Mouse (Mus musculus) ES-Bruce4 (cell line): ENCODE measurements around the gene Rela. TPM values are rescaled to one million over a fixed set of nuclear protein-coding genes. Genes with fewer than 3 reads are reported as not detected.

ENCODE experiments used
- H3K27ac ChIP-seq: 2 replicates; pipeline ENCODE4 v1.5.1; 2012; ENCODE audit warnings: low read length, inconsistent platforms; ENCODE audit not compliant: insufficient read depth
- H3K27me3 ChIP-seq: 2 replicates; pipeline ENCODE4 v1.6.1; 2012; ENCODE audit warnings: mild to moderate bottlenecking, low read length, inconsistent platforms; ENCODE audit not compliant: control insufficient read depth, poor library complexity, insufficient read depth, severe bottlenecking
- H3K36me3 ChIP-seq: 2 replicates; pipeline ENCODE4 v1.6.1; 2012; ENCODE audit warnings: inconsistent platforms, mild to moderate bottlenecking, low read length, moderate library complexity; ENCODE audit not compliant: control insufficient read depth, poor library complexity, insufficient read depth, severe bottlenecking
- H3K4me1 ChIP-seq: one replicate; pipeline ENCODE4 v1.8.1; 2011; ENCODE audit warnings: low read length; ENCODE audit not compliant: control insufficient read depth, insufficient read depth
- H3K4me3 ChIP-seq: 2 replicates; pipeline ENCODE4 v1.5.1; 2011; ENCODE audit warnings: low read depth, mild to moderate bottlenecking, low read length
- H3K9ac ChIP-seq: 2 replicates; pipeline ENCODE4 v1.6.1; 2012; ENCODE audit warnings: low read depth, mild to moderate bottlenecking, inconsistent platforms; ENCODE audit not compliant: poor library complexity, severe bottlenecking
- H3K9me3 ChIP-seq: replicated peaks from 2 replicates; pipeline ENCODE4 v1.6.1; 2012; ENCODE audit warnings: mild to moderate bottlenecking, low read length, inconsistent platforms; ENCODE audit not compliant: control insufficient read depth, poor library complexity, insufficient read depth, severe bottlenecking
- CTCF ChIP-seq: IDR thresholded peaks from one replicate; pipeline ENCODE4 v1.8.1; 2011; ENCODE audit warnings: low read depth, low read length
- EP300 ChIP-seq: IDR thresholded peaks from 2 replicates; pipeline ENCODE4 v1.6.1; 2011; ENCODE audit warnings: low read depth, low read length; ENCODE audit not compliant: insufficient read depth
- POLR2A ChIP-seq: IDR thresholded peaks from one replicate; pipeline ENCODE4 v1.8.1; 2011; ENCODE audit warnings: low read length; ENCODE audit not compliant: insufficient read depth
- polyA plus RNA-seq: library from polyadenylated mRNA; stranded (reverse); fragments of >200 nt; gene quantifications from 2 replicates; pipeline ENCODE4 v1.2.4, GENCODE M21; 2011; ENCODE audit warnings: low read depth; ENCODE audit not compliant: missing spikeins, insufficient read depth, insufficient read length

Rela gene
- polyA plus RNA-seq, 1 experiment = 28.5 TPM

DNA sequence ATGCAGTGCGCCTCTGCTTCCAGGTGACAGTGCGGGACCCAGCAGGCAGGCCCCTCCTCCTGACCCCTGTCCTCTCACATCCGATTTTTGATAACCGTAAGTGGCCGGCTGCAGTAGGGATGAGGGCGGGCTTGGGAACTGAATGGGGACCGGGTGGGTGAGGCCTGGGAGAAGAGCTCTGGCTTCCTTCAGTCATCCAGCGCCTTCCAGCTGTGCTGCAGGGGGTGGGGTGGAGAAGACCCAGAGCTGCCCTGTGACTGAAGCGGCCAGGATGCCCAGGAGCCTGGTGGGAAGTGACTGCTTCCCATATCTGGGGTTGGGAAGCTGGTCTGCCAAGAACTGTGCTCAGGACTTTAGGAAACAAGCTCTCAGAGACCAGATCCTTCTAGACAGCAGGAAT, 3.1 kb downstream of the Rela start:
- peaks cover 4% of the 10 kb centered on the region for H3K36me3 ChIP-seq
- no peaks in the 10 kb centered on the region for H3K9me3 ChIP-seq
- H3K4me3 ChIP-seq = no peak overlapping the region
- TF ChIP-seq EP300 = no peak
- TF ChIP-seq POLR2A = no peak
- TF ChIP-seq CTCF = no peak
- peaks cover 2% of the 10 kb centered on the region for H3K4me1 ChIP-seq
- no peaks in the 10 kb centered on the region for H3K27me3 ChIP-seq
- no peak overlapping the region for H3K9ac ChIP-seq
- H3K27ac ChIP-seq = no peak overlapping the region

DNA sequence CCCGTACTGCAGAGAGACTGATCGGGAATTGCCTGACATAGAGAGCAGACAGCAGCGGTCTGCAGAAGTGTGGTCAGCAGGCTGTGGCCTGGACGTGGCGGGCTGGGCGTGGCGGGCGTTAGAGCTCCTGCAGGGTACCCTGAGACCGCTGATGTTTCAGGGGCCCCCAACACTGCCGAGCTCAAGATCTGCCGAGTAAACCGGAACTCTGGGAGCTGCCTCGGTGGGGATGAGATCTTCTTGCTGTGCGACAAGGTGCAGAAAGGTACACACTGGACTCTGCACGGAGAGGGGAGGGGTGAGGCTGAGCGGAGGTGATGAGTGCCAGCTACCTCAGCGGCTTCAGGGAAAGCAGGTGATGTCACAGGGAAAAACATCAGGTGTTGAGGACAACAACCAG, 3.7 kb downstream of the Rela start:
- Histone ChIP-seq H3K9ac (no peak overlapping the region), H3K9me3 (no peaks in the 10 kb centered on the region), H3K36me3 (peaks cover 7% of the 10 kb centered on the region), H3K4me1 (peaks cover 2% of the 10 kb centered on the region), H3K4me3 (no peak overlapping the region), H3K27ac (no peak overlapping the region), H3K27me3 (no peaks in the 10 kb centered on the region)
- TF ChIP-seq EP300 = no peak

DNA sequence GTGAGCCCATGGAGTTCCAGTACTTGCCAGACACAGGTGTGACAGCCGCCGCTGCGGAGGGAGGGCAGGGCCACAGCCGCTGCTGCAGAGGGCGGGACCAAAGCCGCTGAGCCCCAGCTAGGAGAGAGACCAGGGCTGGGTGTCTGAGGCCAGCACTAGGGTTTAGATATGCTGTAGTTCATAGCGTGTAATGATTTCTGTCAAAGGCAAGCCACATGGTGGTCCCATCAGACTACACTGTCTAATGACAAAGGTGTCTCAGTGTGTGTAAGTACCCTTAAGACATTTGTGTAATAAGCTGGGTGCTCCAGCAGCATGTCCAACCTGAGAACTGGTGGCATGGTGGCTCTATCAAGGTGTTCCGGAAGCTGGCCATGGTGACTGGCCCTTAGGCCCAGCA, 4.4 kb downstream of the Rela start:
- H3K4me1 ChIP-seq = peaks cover 2% of the 10 kb centered on the region
- no peak overlapping the region for H3K27ac ChIP-seq
- H3K36me3 ChIP-seq = peaks cover 7% of the 10 kb centered on the region
- H3K9me3 ChIP-seq = no peaks in the 10 kb centered on the region
- H3K27me3 ChIP-seq = no peaks in the 10 kb centered on the region
- no peak overlapping the region for H3K9ac ChIP-seq
- TF ChIP-seq CTCF (no peak), EP300 (no peak), POLR2A (no peak)
- no peak overlapping the region for H3K4me3 ChIP-seq

DNA sequence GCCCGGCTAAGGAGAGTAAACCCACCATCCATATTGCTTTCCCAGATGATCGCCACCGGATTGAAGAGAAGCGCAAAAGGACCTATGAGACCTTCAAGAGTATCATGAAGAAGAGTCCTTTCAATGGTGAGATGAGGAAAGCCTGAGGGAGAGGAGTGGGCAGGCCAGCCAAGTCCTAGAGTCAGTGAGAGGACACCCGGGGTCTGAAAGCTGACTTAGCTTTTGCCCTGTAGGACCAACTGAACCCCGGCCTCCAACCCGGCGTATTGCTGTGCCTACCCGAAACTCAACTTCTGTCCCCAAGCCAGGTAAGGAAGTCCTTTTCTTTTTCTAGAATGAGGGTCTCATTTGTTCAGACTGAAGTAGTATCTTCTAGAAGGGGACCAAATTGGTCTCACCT, 8.0 kb downstream of the Rela start:
- no peak overlapping the region for H3K9ac ChIP-seq
- no peaks in the 10 kb centered on the region for H3K27me3 ChIP-seq
- H3K27ac ChIP-seq = no peak overlapping the region
- no peaks in the 10 kb centered on the region for H3K9me3 ChIP-seq
- TF ChIP-seq EP300 (no peak), POLR2A (no peak), CTCF (no peak)
- peaks cover 8% of the 10 kb centered on the region for H3K4me1 ChIP-seq
- H3K36me3 ChIP-seq = peaks cover 7% of the 10 kb centered on the region
- no peak overlapping the region for H3K4me3 ChIP-seq

DNA sequence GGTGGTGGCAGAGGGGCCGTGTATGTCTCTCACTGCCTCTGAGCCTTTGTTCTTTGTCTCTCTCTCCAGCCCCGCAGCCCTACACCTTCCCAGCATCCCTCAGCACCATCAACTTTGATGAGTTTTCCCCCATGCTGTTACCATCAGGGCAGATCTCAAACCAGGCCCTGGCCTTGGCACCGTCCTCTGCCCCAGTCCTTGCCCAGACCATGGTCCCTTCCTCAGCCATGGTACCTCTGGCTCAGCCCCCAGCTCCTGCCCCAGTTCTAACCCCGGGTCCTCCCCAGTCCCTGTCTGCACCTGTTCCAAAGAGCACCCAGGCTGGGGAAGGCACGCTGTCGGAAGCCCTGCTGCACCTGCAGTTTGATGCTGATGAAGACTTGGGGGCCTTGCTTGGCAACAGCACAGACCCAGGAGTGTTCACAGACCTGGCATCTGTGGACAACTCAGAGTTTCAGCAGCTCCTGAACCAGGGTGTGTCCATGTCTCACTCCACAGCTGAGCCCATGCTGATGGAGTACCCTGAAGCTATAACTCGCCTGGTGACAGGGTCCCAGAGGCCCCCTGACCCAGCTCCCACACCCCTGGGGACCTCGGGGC, 9.5 kb downstream of the Rela start:
- Histone ChIP-seq H3K27me3 (no peaks in the 10 kb centered on the region), H3K9me3 (no peaks in the 10 kb centered on the region), H3K9ac (no peak overlapping the region), H3K27ac (no peak overlapping the region), H3K4me3 (no peak overlapping the region), H3K4me1 (peaks cover 5% of the 10 kb centered on the region), H3K36me3 (peaks cover 7% of the 10 kb centered on the region)
- no peak for TF ChIP-seq POLR2A
- no peak for TF ChIP-seq EP300
- TF ChIP-seq CTCF = no peak

DNA sequence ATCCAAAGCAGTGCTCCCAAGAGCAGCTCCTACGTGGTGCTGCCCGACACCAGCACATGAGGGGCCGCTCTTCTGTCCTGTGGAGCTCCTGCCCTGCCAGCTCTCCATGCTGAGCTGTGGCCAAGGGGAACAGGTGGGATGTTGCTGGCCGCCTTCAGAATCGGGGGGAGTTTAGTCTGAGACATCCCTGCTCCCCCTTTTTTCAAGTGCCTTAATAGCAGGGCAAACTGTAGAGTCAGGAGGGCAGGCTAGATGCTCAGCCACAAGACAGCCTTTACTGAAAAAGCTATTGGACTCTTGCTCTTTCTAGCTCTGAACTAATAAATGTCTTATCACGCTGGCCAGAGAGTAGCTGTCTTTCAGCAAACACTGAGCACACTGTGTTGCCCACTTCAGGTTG, 10.5 kb downstream of the Rela start:
- Histone ChIP-seq H3K27ac (peak overlapping the region; percentile 86), H3K27me3 (no peaks in the 10 kb centered on the region), H3K4me3 (no peak overlapping the region), H3K4me1 (peaks cover 5% of the 10 kb centered on the region), H3K9ac (peak overlapping the region; percentile 8; the same call in 1 of the 2 replicates), H3K9me3 (no peaks in the 10 kb centered on the region), H3K36me3 (peaks cover 4% of the 10 kb centered on the region; the same call in 1 of the 2 replicates)
- TF ChIP-seq CTCF (no peak), POLR2A (no peak), EP300 (no peak)
